Mouse (Mus musculus) G1E (cell line): ENCODE results near the gene Gnl3. TPM values are rescaled to one million over a fixed set of nuclear protein-coding genes. Genes with fewer than 3 reads are reported as not detected.

Experiments used
- ATAC-seq: 2 replicates; pipeline ENCODE4 v1.8.0; 2016; ENCODE audit warnings: mild to moderate bottlenecking; ENCODE audit not compliant: insufficient number of reproducible peaks, poor library complexity, low FRiP score, severe bottlenecking; ENCODE audit errors: extremely low read depth
- DNase-seq: peaks from one replicate; pipeline ENCODE4 v3.0.0; 2012; ENCODE audit warnings: low spot score
- H3K27me3 ChIP-seq: 2 replicates; pipeline ENCODE4 v1.6.1; 2012; ENCODE audit warnings: mild to moderate bottlenecking, low read length, inconsistent platforms; ENCODE audit not compliant: insufficient read depth
- H3K36me3 ChIP-seq: replicated peaks from 2 replicates; pipeline ENCODE3; 2012; ENCODE audit warnings: mild to moderate bottlenecking, inconsistent platforms
- H3K4me1 ChIP-seq: 2 replicates; pipeline ENCODE4 v1.6.1; 2012; ENCODE audit warnings: low read depth, low read length, inconsistent platforms, mixed read lengths; ENCODE audit not compliant: insufficient read depth
- H3K4me3 ChIP-seq: 2 replicates; pipeline ENCODE4 v1.5.1; 2012; ENCODE audit warnings: low read depth, mild to moderate bottlenecking, inconsistent platforms, low read length, moderate library complexity, mixed read lengths
- H3K9me3 ChIP-seq: replicated peaks from 2 replicates; pipeline ENCODE4 v1.6.1; 2012; ENCODE audit warnings: inconsistent platforms
- CTCF ChIP-seq: IDR thresholded peaks from 2 replicates; pipeline ENCODE4 v1.5.1; 2012; ENCODE audit warnings: low read depth, low read length, inconsistent platforms, mixed read lengths
- GATA1 ChIP-seq: IDR thresholded peaks from 2 replicates; pipeline ENCODE4 v1.6.1; 2012; ENCODE audit warnings: borderline replicate concordance, low read length, inconsistent platforms, mixed read lengths
- GATA2 ChIP-seq: IDR thresholded peaks from 2 replicates; pipeline ENCODE4 v1.6.1; 2012; ENCODE audit warnings: low read depth, low read length, inconsistent platforms, borderline replicate concordance
- POLR2AphosphoS5 ChIP-seq: IDR thresholded peaks from 2 replicates; pipeline ENCODE4 v1.6.1; 2012; ENCODE audit warnings: low read depth, low read length, inconsistent platforms; ENCODE audit not compliant: insufficient replicate concordance
- TAL1 ChIP-seq: conservative IDR thresholded peaks from 2 replicates; pipeline ENCODE4 v1.6.1; 2012; ENCODE audit warnings: low read depth, low read length, inconsistent platforms, mixed read lengths
- polyA plus RNA-seq: library from polyadenylated mRNA; stranded (reverse); fragments of >175 nt; gene quantifications from 2 replicates; pipeline ENCODE4 v1.2.3, GENCODE M21; 2012
- total RNA-seq, 2 experiments: library from RNA; stranded (forward) in 1 of 2; stranded (reverse) in 1 of 2; fragments of 200-1000 nt in 1 of 2; fragments of >200 nt in 1 of 2; fragmentation: Nextera tagmentation in 1 of 2; gene quantifications; 2 replicates each; pipeline ENCODE4 v1.2.3; 2014 to 2017

Gene Gnl3
- total and polyA plus RNA-seq, 3 experiments: 37.9 to 376 (median 308) TPM

DNA sequence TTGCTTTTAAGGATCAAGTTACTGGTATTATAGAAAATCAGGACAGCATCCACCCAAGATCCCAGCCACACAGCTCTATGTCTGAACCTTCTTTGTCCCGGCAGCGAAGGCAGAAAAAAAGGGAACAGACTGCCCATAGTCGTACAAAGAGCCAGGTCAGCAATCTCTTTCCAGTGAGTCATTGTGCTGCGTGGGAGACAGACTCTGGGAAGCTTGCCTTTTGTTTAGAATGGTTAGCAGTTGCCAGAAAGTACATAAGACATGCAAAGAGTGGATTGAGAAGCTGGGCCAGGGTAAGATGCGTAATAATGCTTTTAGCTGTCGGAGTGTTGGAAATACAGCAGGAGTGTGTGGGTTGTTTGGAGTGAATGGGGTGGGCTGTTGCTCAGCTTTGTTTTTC, 44.7 kb downstream of the Gnl3 start:
- ATAC-seq (no peak), DNase-seq (no peak)
- TF ChIP-seq GATA1 (no peak), TAL1 (no peak), POLR2AphosphoS5 (no peak), GATA2 (no peak), CTCF (no peak)
- Histone ChIP-seq H3K27me3 (no peaks in the 10 kb centered on the region), H3K9me3 (no peaks in the 10 kb centered on the region), H3K4me1 (no peaks in the 10 kb centered on the region), H3K4me3 (no peak overlapping the region), H3K36me3 (peaks cover 62% of the 10 kb centered on the region)

Other genes starting within 250 kb of the Gnl3 start
- gene Tmem110, start 193.6 kb downstream of the Gnl3 start, total RNA-seq (2014; fragmentation: Nextera tagmentation): 12.2 and 12.5 TPM in 2 replicates
- gene Tmem110, start 193.6 kb downstream of the Gnl3 start, total RNA-seq (2017): 5.8 and 6.0 TPM in 2 replicates
- 14.5 and 14.6 TPM in 2 replicates for gene Tmem110, start 193.6 kb downstream of the Gnl3 start, polyA plus RNA-seq
- gene Mustn1, start 140.0 kb downstream of the Gnl3 start, total RNA-seq (2014; fragmentation: Nextera tagmentation): 1.2 TPM in 1 of 2 replicates, not detected in the other
- gene Mustn1, start 140.0 kb downstream of the Gnl3 start, total RNA-seq (2017): 0.38 and 0.64 TPM in 2 replicates
- 0.06 and 0.20 TPM in 2 replicates for gene Mustn1, start 140.0 kb downstream of the Gnl3 start, polyA plus RNA-seq
- gene Itih4, start 132.7 kb downstream of the Gnl3 start, total RNA-seq (2014; fragmentation: Nextera tagmentation): not detected in 2 replicates
- gene Itih4, start 132.7 kb downstream of the Gnl3 start, total RNA-seq (2017): 0.11 TPM in 1 of 2 replicates, not detected in the other
- gene Itih4, start 132.7 kb downstream of the Gnl3 start, polyA plus RNA-seq: not detected in 2 replicates
- not detected in 2 replicates for gene Itih3, start 95.4 kb downstream of the Gnl3 start, total RNA-seq (2014; fragmentation: Nextera tagmentation)
- not detected in 2 replicates for gene Itih3, start 95.4 kb downstream of the Gnl3 start, total RNA-seq (2017)
- gene Itih3, start 95.4 kb downstream of the Gnl3 start, polyA plus RNA-seq: not detected in 2 replicates
- gene Itih1, start 75.9 kb downstream of the Gnl3 start, total RNA-seq (2014; fragmentation: Nextera tagmentation): not detected in 2 replicates
- not detected in 2 replicates for gene Itih1, start 75.9 kb downstream of the Gnl3 start, total RNA-seq (2017)
- not detected in 2 replicates for gene Itih1, start 75.9 kb downstream of the Gnl3 start, polyA plus RNA-seq
- 21.9 and 23.0 TPM in 2 replicates for gene Nek4, start 67.8 kb downstream of the Gnl3 start, total RNA-seq (2014; fragmentation: Nextera tagmentation)
- gene Nek4, start 67.8 kb downstream of the Gnl3 start, total RNA-seq (2017): 13.6 and 14.6 TPM in 2 replicates
- gene Nek4, start 67.8 kb downstream of the Gnl3 start, polyA plus RNA-seq: 6.3 and 7.3 TPM in 2 replicates
- 48.8 and 53.6 TPM in 2 replicates for gene Glt8d1, start 17.8 kb downstream of the Gnl3 start, total RNA-seq (2014; fragmentation: Nextera tagmentation)
- gene Glt8d1, start 17.8 kb downstream of the Gnl3 start, total RNA-seq (2017): 23.7 and 34.4 TPM in 2 replicates
- 4.5 and 4.7 TPM in 2 replicates for gene Glt8d1, start 17.8 kb downstream of the Gnl3 start, polyA plus RNA-seq
- 124 and 129 TPM in 2 replicates for gene Spcs1, start 17.5 kb downstream of the Gnl3 start, total RNA-seq (2014; fragmentation: Nextera tagmentation)
- 169 and 173 TPM in 2 replicates for gene Spcs1, start 17.5 kb downstream of the Gnl3 start, total RNA-seq (2017)
- 17.7 TPM in 2 replicates for gene Spcs1, start 17.5 kb downstream of the Gnl3 start, polyA plus RNA-seq
- gene Pbrm1, start within 50 bp of the Gnl3 start, total RNA-seq (2014; fragmentation: Nextera tagmentation): 144 and 168 TPM in 2 replicates
- 51.4 and 61.2 TPM in 2 replicates for gene Pbrm1, start within 50 bp of the Gnl3 start, total RNA-seq (2017)
- 11.9 and 15.3 TPM in 2 replicates for gene Pbrm1, start within 50 bp of the Gnl3 start, polyA plus RNA-seq
- 32.1 and 36.7 TPM in 2 replicates for gene Smim4, start 109.8 kb upstream of the Gnl3 start, total RNA-seq (2014; fragmentation: Nextera tagmentation)
- gene Smim4, start 109.8 kb upstream of the Gnl3 start, total RNA-seq (2017): 167 and 173 TPM in 2 replicates
- 71.4 and 93.4 TPM in 2 replicates for gene Smim4, start 109.8 kb upstream of the Gnl3 start, polyA plus RNA-seq
- gene Nt5dc2, start 111.9 kb upstream of the Gnl3 start, total RNA-seq (2014; fragmentation: Nextera tagmentation): 213 and 233 TPM in 2 replicates
- gene Nt5dc2, start 111.9 kb upstream of the Gnl3 start, total RNA-seq (2017): 136 and 175 TPM in 2 replicates
- 381 and 572 TPM in 2 replicates for gene Nt5dc2, start 111.9 kb upstream of the Gnl3 start, polyA plus RNA-seq
- gene Stab1, start 149.5 kb upstream of the Gnl3 start, total RNA-seq (2014; fragmentation: Nextera tagmentation): not detected in 2 replicates
- gene Stab1, start 149.5 kb upstream of the Gnl3 start, total RNA-seq (2017): 0.44 and 0.52 TPM in 2 replicates
- gene Stab1, start 149.5 kb upstream of the Gnl3 start, polyA plus RNA-seq: not detected in 2 replicates
- gene Tnnc1, start 189.2 kb upstream of the Gnl3 start, total RNA-seq (2014; fragmentation: Nextera tagmentation): 3.3 TPM in 1 of 2 replicates, not detected in the other
- gene Tnnc1, start 189.2 kb upstream of the Gnl3 start, total RNA-seq (2017): 1.1 TPM in 1 of 2 replicates, not detected in the other
- gene Tnnc1, start 189.2 kb upstream of the Gnl3 start, polyA plus RNA-seq: 0.08 TPM in 1 of 2 replicates, not detected in the other
- gene Nisch, start 197.8 kb upstream of the Gnl3 start, total RNA-seq (2014; fragmentation: Nextera tagmentation): 287 and 312 TPM in 2 replicates
- gene Nisch, start 197.8 kb upstream of the Gnl3 start, total RNA-seq (2017): 83.8 and 87.1 TPM in 2 replicates
- 173 and 201 TPM in 2 replicates for gene Nisch, start 197.8 kb upstream of the Gnl3 start, polyA plus RNA-seq
- not detected in 2 replicates for gene Sema3g, start 198.7 kb upstream of the Gnl3 start, total RNA-seq (2014; fragmentation: Nextera tagmentation)
- 0.11 TPM in 1 of 2 replicates, not detected in the other for gene Sema3g, start 198.7 kb upstream of the Gnl3 start, total RNA-seq (2017)
- not detected in 2 replicates for gene Sema3g, start 198.7 kb upstream of the Gnl3 start, polyA plus RNA-seq
- 11.7 and 13.2 TPM in 2 replicates for gene Phf7, start 232.2 kb upstream of the Gnl3 start, total RNA-seq (2014; fragmentation: Nextera tagmentation)
- gene Phf7, start 232.2 kb upstream of the Gnl3 start, total RNA-seq (2017): 5.8 and 6.5 TPM in 2 replicates
- 1.7 and 1.9 TPM in 2 replicates for gene Phf7, start 232.2 kb upstream of the Gnl3 start, polyA plus RNA-seq
- gene Bap1, start 232.3 kb upstream of the Gnl3 start, total RNA-seq (2014; fragmentation: Nextera tagmentation): 26.4 and 47.0 TPM in 2 replicates
- 42.5 and 45.9 TPM in 2 replicates for gene Bap1, start 232.3 kb upstream of the Gnl3 start, total RNA-seq (2017)
- 65.7 and 66.3 TPM in 2 replicates for gene Bap1, start 232.3 kb upstream of the Gnl3 start, polyA plus RNA-seq